Mouse (Mus musculus): ENCODE results near the gene Mamdc2. TPM values are rescaled to one million over a fixed set of nuclear protein-coding genes. Genes with fewer than 3 reads are reported as not detected.

Mamdc2 gene
- polyA plus RNA-seq, 1 experiment from 2014 or later, result 1.3 TPM

GRCm38 (mm10) chr19:23349930-23350329 is 98.3 kb downstream of the Mamdc2 start:
- no peaks in the 10 kb centered on the region for H3K4me1 ChIP-seq
- WGBS, result 87% methylated on average over 2 of the region's 2 CpGs
- H3K27me3 ChIP-seq, result no peaks in the 10 kb centered on the region
- ATAC-seq (ENCODE audit: low FRiP score), result no peak
- H3K9me3 ChIP-seq (replicated peaks), result no peaks in the 10 kb centered on the region
- no peak overlapping the region for H3K27ac ChIP-seq
- H3K4me3 ChIP-seq, result no peak overlapping the region
- no peaks in the 10 kb centered on the region for H3K36me3 ChIP-seq
- no peak overlapping the region for H3K4me2 ChIP-seq (replicated peaks)
- H3K9ac ChIP-seq, result no peak overlapping the region

DNA sequence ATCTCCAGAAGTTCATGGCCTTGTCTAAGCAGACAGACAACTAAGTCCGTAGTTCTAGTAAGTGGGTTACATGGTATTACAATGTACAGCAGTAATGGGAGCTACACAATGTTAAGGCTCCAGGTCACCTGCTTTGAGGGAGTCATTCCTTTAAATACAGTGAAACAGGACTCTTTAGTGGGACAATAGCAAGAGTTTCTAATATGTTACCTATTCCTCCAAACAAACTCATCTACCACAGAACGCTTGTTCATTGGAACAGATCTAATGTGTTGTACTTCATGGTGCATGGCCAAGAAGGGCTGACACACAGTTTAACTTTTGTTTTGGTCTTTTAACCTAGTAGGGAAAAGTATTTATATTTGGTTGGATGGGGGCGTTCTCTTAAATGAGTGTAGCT is 105.5 kb downstream of the Mamdc2 start:
- H3K4me1 ChIP-seq, result no peaks in the 10 kb centered on the region
- no peak for ATAC-seq (ENCODE audit: low FRiP score)
- WGBS, result 90% methylated on average over 3 of the region's 3 CpGs
- H3K9ac ChIP-seq, result no peak overlapping the region
- H3K27ac ChIP-seq, result no peak overlapping the region
- H3K4me3 ChIP-seq, result no peak overlapping the region
- H3K4me2 ChIP-seq (replicated peaks), result no peak overlapping the region
- no peaks in the 10 kb centered on the region for H3K36me3 ChIP-seq
- H3K27me3 ChIP-seq, result no peaks in the 10 kb centered on the region
- no peaks in the 10 kb centered on the region for H3K9me3 ChIP-seq (replicated peaks)

DNA sequence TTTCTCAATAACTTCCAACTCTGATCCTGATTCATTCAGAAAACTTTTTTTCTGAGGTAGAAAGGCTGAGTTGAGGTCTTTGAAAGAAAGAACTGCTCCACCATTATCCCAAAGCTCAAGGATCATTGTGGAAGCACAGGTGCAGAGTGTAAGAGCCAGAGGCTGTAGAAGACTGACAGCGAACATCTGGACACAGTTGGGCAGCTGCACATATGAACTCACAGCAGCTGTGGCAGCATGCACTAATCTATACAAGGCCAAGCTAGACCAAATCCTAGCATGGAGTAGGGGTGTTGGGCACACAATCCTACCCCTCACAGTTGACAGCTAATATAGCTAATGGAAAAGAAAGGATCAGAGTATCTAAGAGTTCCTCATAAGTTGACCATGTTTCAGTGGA is 115.4 kb downstream of the Mamdc2 start:
- no peaks in the 10 kb centered on the region for H3K36me3 ChIP-seq
- H3K27ac ChIP-seq, result no peak overlapping the region
- no peak for ATAC-seq (ENCODE audit: low FRiP score)
- no peak overlapping the region for H3K4me3 ChIP-seq
- no peaks in the 10 kb centered on the region for H3K9me3 ChIP-seq (replicated peaks)
- no peaks in the 10 kb centered on the region for H3K27me3 ChIP-seq
- no peaks in the 10 kb centered on the region for H3K4me1 ChIP-seq
- H3K9ac ChIP-seq, result no peak overlapping the region
- WGBS, result 97% methylated on average over 1 of the region's 1 CpGs
- no peak overlapping the region for H3K4me2 ChIP-seq (replicated peaks)

- H3K4me2 ChIP-seq (replicated peaks), result no peak overlapping the region
- H3K27me3 ChIP-seq, result no peaks in the 10 kb centered on the region
- ATAC-seq (ENCODE audit: low FRiP score), result no peak
- H3K36me3 ChIP-seq, result no peaks in the 10 kb centered on the region
- H3K27ac ChIP-seq, result no peak overlapping the region
- H3K9ac ChIP-seq, result no peak overlapping the region
- H3K4me1 ChIP-seq, result no peaks in the 10 kb centered on the region
- H3K4me3 ChIP-seq, result no peak overlapping the region
- H3K9me3 ChIP-seq (replicated peaks), result no peaks in the 10 kb centered on the region
- 36% methylated on average over 6 of the region's 6 CpGs for WGBS
Measured at GRCm38 (mm10) chr19:23330842-23331241, 117.4 kb downstream of the Mamdc2 start.

DNA sequence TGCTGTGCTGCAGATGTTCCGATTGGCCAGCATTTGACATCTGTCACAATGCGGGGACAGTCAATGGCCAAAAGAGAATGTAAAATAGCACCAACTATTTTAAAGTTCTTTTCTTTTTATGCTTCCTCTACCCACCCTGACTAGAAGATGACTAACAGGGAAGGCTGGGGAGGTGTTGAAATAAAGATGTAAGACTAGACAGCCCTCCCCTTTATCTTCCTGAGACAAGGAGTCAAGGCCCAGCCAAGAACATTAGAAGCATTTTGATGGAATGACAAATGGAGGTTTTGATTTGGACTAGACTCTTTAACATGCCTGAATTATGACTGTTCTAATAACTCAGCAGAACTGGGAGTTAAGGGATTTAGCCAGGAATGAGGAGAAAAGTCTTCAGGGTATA is 118.9 kb downstream of the Mamdc2 start:
- no peaks in the 10 kb centered on the region for H3K9me3 ChIP-seq (replicated peaks)
- WGBS, result 98% methylated on average over 2 of the region's 2 CpGs
- no peak for ATAC-seq (ENCODE audit: low FRiP score)
- H3K4me1 ChIP-seq, result no peaks in the 10 kb centered on the region
- no peak overlapping the region for H3K4me3 ChIP-seq
- no peak overlapping the region for H3K9ac ChIP-seq
- no peak overlapping the region for H3K27ac ChIP-seq
- no peak overlapping the region for H3K4me2 ChIP-seq (replicated peaks)
- no peaks in the 10 kb centered on the region for H3K27me3 ChIP-seq
- H3K36me3 ChIP-seq, result no peaks in the 10 kb centered on the region

DNA sequence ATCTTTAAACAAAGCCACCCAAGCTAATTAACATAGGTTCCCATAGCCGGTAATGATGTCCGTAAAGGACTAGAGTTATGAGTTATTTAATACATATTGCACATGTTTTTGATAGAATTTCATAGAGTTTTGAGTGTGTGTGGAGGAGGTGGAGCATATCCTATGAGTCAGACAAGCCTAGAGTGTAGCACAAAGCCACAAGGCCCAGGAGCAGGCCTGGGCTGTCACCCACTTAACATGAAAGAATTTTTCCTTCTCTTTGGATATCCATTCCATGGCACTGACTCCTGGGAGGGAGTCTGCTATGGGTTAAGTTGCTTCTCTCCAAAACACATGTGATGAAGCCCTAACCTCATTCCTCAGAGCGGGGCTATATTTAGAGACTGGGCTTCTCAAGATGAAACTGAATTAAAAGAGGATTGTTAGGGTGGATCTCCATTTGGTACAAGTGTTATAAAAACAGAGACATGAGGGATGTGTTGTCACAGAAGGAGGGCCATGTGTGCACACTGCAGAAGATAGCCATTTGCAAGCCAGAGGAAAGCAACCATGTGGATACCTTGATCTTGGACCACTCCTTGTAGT is 121.1 kb downstream of the Mamdc2 start:
- Histone ChIP-seq H3K4me3 (no peak overlapping the region), H3K27ac (no peak overlapping the region)
- 92% methylated on average over 3 of the region's 3 CpGs for WGBS

GRCm38 (mm10) chr19:23323107-23323506 is 125.1 kb downstream of the Mamdc2 start:
- Histone ChIP-seq H3K9me3 (replicated peaks) (no peaks in the 10 kb centered on the region), H3K27me3 (no peaks in the 10 kb centered on the region), H3K4me1 (no peaks in the 10 kb centered on the region), H3K4me2 (replicated peaks) (no peak overlapping the region), H3K36me3 (no peaks in the 10 kb centered on the region), H3K27ac (no peak overlapping the region), H3K9ac (no peak overlapping the region), H3K4me3 (no peak overlapping the region)
- WGBS, result 89% methylated on average over 3 of the region's 3 CpGs
- no peak for ATAC-seq (ENCODE audit: low FRiP score)

More for the DNA sequence above, 121.1 kb downstream of the Mamdc2 start:
- no peak for ATAC-seq (ENCODE audit: low FRiP score)
- no peaks in the 10 kb centered on the region for H3K4me1 ChIP-seq
- H3K9me3 ChIP-seq (replicated peaks), result no peaks in the 10 kb centered on the region
- H3K27me3 ChIP-seq, result no peaks in the 10 kb centered on the region
- H3K4me2 ChIP-seq (replicated peaks), result no peak overlapping the region
- H3K36me3 ChIP-seq, result no peaks in the 10 kb centered on the region
- no peak overlapping the region for H3K9ac ChIP-seq

GRCm38 (mm10) chr19:23317989-23318358 is 130.3 kb downstream of the Mamdc2 start:
- Histone ChIP-seq H3K4me2 (replicated peaks) (no peak overlapping the region), H3K9me3 (replicated peaks) (no peaks in the 10 kb centered on the region), H3K27me3 (no peaks in the 10 kb centered on the region), H3K4me1 (no peaks in the 10 kb centered on the region), H3K9ac (no peak overlapping the region), H3K36me3 (no peaks in the 10 kb centered on the region), H3K27ac (peak overlapping the region; percentile 64; the same call in 1 of the 2 replicates), H3K4me3 (no peak overlapping the region)
- peak; percentile 43; the same call in 1 of the 2 replicates for ATAC-seq (ENCODE audit: low FRiP score)
- 72% methylated on average over 5 of the region's 5 CpGs for WGBS

GRCm38 (mm10) chr19:23317295-23317988 is 130.8 kb downstream of the Mamdc2 start:
- H3K27ac ChIP-seq, result peak overlapping the region; percentile 64
- no peaks in the 10 kb centered on the region for H3K36me3 ChIP-seq
- no peak overlapping the region for H3K4me2 ChIP-seq (replicated peaks)
- ATAC-seq (ENCODE audit: low FRiP score), result no peak
- H3K27me3 ChIP-seq, result no peaks in the 10 kb centered on the region
- H3K9ac ChIP-seq, result no peak overlapping the region
- no peaks in the 10 kb centered on the region for H3K9me3 ChIP-seq (replicated peaks)
- H3K4me1 ChIP-seq, result no peaks in the 10 kb centered on the region
- H3K4me3 ChIP-seq, result no peak overlapping the region
- 70% methylated on average over 5 of the region's 5 CpGs for WGBS

DNA sequence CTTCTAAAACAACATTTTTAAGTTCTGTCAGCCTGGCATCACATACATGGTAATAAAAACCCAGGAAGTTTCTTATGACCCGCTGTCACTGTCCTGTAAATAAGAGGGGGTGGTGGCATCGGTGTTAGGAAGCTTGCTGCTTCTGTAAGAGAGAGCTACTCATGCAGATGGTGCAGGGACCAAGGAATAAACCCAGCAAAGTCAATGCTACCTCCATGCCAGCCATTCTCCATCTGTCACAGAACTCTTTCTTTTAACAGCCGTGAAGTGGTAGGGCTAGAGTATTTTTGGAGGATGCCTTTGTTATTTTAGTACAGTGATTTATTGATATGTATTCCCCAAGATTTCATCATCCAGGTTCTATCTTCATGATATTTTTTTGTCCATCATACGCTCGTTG is 131.4 kb downstream of the Mamdc2 start:
- Histone ChIP-seq H3K4me1 (no peaks in the 10 kb centered on the region), H3K4me2 (replicated peaks) (no peak overlapping the region), H3K27ac (no peak overlapping the region), H3K9me3 (replicated peaks) (no peaks in the 10 kb centered on the region), H3K36me3 (no peaks in the 10 kb centered on the region), H3K9ac (no peak overlapping the region), H3K27me3 (no peaks in the 10 kb centered on the region), H3K4me3 (no peak overlapping the region)
- 90% methylated on average over 5 of the region's 5 CpGs for WGBS
- no peak for ATAC-seq (ENCODE audit: low FRiP score)

DNA sequence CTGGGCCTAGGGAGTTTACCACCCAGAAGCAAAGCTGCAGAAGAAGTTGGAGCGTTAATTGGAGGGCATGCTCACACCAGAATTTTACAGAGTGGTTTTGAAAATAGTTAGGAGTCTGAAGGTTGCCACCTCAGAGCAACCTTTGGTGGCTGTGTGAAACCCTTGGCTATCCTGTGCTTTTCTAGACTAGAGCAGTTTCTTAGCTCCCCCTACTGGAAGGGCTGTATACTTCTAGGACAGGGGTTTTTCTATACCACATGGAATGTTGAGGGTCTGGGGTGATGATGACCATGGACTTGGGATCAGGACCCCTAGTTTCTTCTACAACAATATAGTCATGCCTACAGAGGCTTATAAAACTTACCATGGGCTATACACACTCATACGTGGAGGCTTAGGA is 138.3 kb downstream of the Mamdc2 start:
- Histone ChIP-seq H3K9me3 (replicated peaks) (no peaks in the 10 kb centered on the region), H3K27ac (no peak overlapping the region), H3K4me1 (no peaks in the 10 kb centered on the region), H3K27me3 (no peaks in the 10 kb centered on the region), H3K4me3 (no peak overlapping the region), H3K4me2 (replicated peaks) (no peak overlapping the region), H3K36me3 (no peaks in the 10 kb centered on the region), H3K9ac (no peak overlapping the region)
- no peak for ATAC-seq (ENCODE audit: low FRiP score)
- 85% methylated on average over 2 of the region's 2 CpGs for WGBS

- ATAC-seq (ENCODE audit: low FRiP score), result no peak
- Histone ChIP-seq H3K27me3 (no peaks in the 10 kb centered on the region), H3K36me3 (no peaks in the 10 kb centered on the region), H3K4me1 (no peaks in the 10 kb centered on the region), H3K9me3 (replicated peaks) (no peaks in the 10 kb centered on the region), H3K4me3 (no peak overlapping the region), H3K9ac (no peak overlapping the region), H3K4me2 (replicated peaks) (no peak overlapping the region), H3K27ac (no peak overlapping the region)
- 87% methylated on average over 7 of the region's 7 CpGs for WGBS
Measured at GRCm38 (mm10) chr19:23306671-23307070, 141.6 kb downstream of the Mamdc2 start.

- Histone ChIP-seq H3K4me2 (replicated peaks) (no peak overlapping the region), H3K36me3 (no peaks in the 10 kb centered on the region), H3K27ac (no peak overlapping the region), H3K27me3 (no peaks in the 10 kb centered on the region), H3K9ac (no peak overlapping the region), H3K9me3 (replicated peaks) (no peaks in the 10 kb centered on the region), H3K4me3 (no peak overlapping the region), H3K4me1 (no peaks in the 10 kb centered on the region)
- ATAC-seq (ENCODE audit: low FRiP score), result no peak
- WGBS, result 94% methylated on average over 3 of the region's 3 CpGs
Measured at GRCm38 (mm10) chr19:23299987-23300386, 148.3 kb downstream of the Mamdc2 start.
